Mouse (Mus musculus) lung, postnatal 0 days (tissue): ENCODE data around the gene Mgat4e.

Source experiments
- CTCF ChIP-seq: IDR thresholded peaks from 2 replicates; pipeline ENCODE4 v1.5.1; 2016; ENCODE audit warnings: antibody characterized with exemption, mild to moderate bottlenecking
- EP300 ChIP-seq: IDR thresholded peaks from 2 replicates; pipeline ENCODE4 v1.6.1; 2016; ENCODE audit warnings: antibody characterized with exemption, mild to moderate bottlenecking, control low read depth

DNA sequence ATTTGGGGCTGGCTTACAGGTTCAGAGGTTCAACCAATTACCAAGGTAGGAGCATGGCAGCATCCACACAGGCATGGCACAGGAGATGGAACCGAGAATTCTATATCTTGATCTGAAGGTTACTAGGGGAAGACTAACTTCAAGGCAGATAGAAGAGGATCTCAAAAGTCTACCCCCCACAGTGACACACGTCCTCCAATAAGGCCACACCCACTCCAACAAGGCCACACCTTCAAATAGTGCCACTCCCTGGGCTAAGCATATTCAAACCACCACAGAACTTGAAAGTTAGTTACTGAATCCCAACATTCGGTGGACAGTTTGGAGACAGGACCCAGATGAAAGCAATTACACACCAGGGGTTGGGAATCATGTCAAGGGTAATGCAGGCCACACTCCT, 14.0 kb downstream of the Mgat4e start:
- TF ChIP-seq CTCF (no peak), EP300 (no peak)
